Mouse (Mus musculus) hindlimb bud, embryonic 11.5 days (tissue): Measurements from ENCODE around the gene Pipox.

ENCODE experiments used
- DNase-seq: peaks from one replicate; pipeline ENCODE4 v3.0.0-alpha.2; 2012; ENCODE audit warnings: low read depth, low spot score; ENCODE audit errors: extremely low spot score

Pipox gene

DNA sequence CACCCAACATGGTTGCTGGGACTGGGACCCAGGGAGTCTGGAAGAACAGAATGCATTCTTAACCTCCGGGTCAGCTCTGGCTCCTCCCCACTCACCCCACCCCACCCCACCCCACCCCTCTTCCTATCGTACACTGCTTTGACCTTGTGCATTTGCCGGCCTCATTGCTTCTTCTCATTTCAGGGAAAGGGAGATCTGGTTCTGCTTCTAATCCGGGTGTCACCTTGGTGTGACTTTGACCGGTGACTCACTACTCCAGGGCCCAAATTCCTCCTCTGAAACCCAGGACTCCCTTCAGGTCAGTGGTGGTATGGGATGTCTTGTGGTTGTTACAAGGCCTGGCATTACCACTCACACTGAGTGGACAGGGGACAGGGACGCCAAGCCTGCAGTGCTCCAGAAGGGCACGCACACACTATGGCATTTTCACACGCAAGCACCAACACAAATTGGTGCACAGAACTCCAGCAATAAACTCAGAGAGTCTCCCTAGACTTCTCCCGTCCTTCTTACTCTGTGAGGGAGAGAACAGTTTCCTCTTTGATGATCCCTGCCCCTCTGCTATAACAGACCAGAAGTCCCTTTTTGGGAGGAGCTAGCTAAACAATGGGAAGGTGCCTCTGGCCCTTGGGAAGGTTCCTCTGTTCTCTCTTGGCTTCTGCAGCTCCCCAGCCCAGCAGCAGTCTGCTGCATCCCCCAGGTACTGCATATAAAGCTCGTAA, 9.2 kb downstream of the Pipox start:
- DNase-seq: no peak

DNA sequence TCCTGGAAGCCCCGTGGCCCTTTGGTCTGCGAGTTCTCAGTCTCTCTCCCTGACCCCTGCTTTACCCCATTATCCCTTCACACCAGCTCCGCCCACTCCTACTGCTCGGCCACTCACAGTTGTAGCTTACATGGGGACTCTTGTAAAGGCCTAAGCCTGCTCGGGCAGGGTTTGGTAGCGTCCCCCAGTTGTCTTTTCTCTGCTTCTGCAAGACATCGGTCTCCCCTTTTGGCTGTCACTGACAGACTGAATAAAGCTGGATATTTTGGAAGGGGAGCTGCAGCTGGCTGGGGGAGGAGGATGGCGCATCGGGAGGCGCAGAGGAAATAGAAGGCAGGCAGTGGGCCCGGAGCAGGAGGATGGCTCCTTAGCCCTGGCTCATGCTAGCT, 17.1 kb downstream of the Pipox start:
- no peak for DNase-seq

DNA sequence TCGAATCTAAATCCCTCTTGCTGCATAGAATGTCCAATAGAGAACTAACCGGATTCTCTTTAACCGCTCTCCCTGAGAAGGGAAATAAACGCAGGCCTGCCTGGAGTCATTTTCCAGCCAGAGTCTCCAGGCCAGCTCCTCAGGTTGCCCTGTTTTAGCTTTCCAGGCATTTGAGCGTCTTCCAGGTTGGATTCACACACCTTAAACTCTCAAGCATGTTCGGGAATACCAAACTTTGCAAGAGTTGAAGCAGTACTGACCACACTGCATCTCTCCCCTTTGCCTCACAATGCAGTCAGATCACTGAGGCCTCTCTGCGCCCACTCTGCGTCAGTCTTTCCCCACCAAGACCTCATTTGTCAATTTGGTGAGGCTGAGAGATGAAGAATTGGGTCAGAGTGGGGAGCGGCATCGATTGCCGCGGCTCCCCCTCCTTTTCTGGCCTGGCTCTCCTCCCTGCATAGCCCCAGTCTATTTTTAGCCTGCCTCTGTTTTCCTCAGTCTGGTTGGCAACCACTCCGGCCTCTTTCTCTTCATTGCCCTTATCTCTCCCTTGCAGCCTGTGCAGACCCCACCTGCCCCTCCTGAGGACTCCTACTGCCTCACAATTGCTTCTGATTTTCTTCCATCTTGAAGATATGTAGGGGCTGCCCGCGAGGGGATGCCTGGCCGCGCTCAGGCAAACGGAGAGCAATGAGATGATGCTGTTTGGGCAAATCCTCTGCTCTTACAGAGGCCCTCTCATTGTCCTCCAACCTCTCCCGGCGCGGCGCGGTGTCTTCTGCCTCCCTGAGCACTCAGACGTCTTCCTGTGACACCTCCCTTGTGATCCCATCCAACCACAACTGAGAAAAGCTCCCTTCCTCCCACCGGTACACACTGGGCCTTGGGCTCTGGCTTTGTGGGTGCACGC, 17.8 kb downstream of the Pipox start:
- DNase-seq: no peak

DNA sequence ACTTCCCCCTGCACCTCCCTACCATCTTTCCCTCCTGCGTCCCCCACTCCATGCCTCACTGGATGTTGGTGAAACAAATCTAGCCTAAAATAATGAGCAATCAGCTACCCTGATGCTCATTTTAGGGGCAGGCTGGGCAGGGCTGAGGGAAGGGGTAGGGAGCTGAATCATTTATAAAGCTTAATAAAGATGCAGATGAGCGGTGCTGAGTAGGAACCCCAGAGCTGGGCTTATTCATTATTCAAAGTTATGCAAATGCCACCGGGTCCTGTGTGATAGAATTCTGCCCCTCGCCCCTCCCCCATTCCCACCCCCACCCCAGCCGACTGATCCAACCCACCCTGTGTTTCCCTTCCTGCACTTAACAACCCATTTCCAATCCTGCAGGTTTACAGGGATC, 18.6 kb downstream of the Pipox start:
- DNase-seq: no peak

GRCm38 (mm10) chr11:77874685-77875231, 19.1 kb downstream of the Pipox start:
- DNase-seq: no peak

DNA sequence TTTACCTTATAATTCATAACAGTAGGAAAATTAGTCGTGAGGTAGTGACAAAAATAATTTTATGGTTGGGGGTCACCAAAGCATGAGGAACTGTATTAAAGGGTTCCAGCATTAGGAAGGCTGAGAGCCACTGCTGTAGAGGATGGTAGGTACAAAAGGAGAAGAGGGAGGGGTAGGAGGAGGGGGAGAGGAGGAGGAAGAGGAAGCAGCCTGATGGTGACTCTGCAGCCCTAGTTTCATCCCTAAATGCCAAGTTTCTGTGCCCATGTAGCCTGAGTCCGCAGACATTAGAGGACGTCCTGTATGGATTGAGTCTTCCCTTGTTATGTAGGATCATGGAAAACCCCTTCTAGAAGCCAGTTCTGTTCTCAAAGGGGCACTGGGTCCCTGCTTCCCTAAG, 20.8 kb downstream of the Pipox start:
- no peak for DNase-seq

DNA sequence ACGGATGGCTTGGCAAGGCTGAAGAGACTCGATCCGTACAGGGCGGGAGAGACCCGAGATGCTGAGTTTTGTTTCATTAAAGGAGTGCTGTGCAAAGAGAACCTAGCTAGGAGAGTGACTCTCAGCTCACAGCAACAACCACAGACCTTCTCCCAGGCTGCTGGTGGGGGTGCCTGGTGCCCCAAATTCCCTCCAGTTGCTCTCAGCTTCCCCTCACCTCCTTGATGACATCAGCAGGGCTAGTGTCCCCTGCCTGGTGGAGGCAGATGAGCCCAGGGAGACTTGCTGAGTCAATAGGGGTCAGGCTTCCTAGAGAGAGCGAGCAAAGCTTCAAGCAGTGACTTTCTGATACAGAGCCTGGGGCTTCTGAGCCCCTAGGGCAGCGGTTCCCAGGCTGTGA, 21.2 kb downstream of the Pipox start:
- DNase-seq: no peak

GRCm38 (mm10) chr11:77872236-77872635, 21.7 kb downstream of the Pipox start:
- no peak for DNase-seq

- DNase-seq: no peak
Observed at GRCm38 (mm10) chr11:77871436-77871835, 22.5 kb downstream of the Pipox start.

GRCm38 (mm10) chr11:77867419-77868083, 26.3 kb downstream of the Pipox start:
- DNase-seq: no peak

DNA sequence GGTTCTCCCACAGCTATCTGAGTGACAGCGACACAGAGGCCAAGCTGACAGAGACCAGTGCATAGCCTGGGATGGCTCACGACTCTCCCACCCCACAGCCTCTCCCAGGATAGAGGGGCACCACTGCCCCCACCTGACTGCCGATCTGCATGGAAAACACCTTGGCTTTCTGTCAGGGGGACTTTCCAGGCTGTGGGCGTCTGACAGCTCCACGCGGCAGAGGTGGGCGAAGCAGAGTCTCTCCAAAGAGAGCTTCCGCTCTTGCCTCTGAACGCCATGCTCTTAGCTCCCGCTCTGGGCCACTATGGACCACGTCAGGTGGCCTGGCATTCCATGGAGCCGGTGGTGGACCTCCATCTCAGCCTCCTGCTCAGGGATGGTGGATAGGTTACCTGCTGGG, 29.1 kb downstream of the Pipox start:
- no peak for DNase-seq

DNA sequence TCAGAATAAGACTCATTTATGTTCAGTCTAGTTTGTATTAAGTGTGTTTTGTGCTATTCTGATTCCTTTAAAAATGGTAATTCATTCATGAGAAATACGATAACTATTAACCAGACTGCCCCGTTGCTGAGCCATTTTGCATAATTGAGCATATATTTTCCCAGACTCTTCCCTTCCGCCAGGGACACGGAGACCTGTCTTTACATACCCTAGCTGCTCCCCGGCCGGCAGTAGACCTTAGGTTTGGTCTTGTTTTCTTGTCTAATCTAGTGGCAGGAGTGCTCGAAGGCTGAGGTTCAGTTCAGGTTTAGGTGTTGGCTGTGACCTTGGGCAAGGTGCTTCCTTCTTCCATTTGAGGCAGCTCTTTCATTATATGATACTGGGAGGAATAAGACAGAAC, 31.0 kb downstream of the Pipox start:
- DNase-seq: no peak

DNA sequence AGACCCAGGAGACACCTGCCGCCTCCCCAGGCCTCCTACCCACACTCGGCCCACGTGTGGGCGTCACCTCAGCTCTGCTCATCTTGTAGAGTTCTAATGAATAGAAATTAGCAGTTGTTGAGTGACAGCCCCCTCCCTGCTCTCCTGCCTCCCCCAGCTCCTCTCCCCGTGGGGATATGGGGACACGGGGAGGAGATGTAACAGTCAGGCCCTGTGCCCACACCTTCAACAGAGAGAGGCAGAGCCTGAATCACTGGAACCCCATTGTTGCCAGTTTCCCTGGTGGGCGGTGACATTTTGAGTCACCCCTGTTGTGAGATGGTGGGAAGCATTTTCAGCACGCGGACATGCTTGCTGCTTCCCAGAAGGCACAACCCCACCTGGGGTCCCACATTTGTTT, 32.9 kb downstream of the Pipox start:
- no peak for DNase-seq

DNA sequence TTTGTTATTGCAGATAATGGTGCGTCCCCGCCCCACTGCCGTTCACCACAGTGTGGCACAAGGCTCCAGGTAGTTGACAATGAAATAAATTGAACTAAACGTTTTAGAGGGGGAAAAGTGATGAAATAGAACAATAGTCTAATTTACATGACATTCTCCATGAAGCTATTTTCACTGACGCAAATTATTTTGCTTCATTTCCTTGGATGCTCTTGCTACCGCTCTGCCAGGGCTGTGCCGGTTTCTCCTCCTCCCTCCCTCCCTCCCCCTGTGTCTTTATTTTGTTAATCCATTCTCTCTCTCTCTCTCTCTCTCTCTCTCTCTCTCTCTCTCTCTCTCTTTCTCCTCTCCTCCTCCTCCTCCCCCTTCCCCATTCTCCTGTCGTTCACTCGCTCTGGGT, 35.3 kb downstream of the Pipox start:
- DNase-seq: no peak

DNA sequence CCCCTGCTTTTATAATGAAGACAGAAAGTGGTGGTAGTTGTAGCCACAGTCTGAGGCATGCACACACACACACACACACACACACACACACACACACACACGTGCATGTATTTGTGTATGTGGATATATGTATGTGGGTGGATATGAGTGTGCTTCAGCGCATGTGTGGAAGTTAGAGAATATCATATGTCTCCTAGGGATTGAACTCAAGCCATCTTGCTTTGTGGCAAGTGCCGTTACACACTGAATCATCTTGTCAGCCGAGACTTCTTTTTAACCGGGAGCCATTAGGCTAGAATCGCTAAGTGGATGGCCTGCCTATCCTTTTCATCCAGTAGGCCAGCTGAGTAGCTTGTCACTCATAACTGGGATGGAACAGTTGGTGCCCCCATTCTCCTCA, 36.8 kb downstream of the Pipox start:
- no peak for DNase-seq

DNA sequence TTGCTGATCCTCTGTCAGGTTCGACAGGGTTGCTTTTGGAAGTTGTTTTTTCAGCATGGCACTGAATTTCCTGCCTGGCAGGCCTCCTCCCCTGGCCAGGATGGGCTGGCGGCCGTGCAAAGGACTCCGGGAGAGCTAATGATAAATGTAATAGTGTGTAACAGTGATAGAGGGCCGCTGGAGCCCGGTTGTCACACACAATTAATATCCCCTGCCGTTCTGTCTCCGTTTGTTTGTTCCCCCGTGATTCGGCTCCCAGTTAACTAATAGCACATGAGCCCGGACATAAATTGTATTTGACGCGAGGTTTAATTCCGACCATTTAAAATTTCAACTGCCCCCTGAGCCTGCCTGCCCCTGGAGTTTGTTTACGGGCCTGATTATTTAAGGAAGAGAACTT, 38.5 kb downstream of the Pipox start:
- DNase-seq: peak; percentile 30

GRCm38 (mm10) chr11:77854641-77855040, 39.3 kb downstream of the Pipox start:
- no peak for DNase-seq

DNA sequence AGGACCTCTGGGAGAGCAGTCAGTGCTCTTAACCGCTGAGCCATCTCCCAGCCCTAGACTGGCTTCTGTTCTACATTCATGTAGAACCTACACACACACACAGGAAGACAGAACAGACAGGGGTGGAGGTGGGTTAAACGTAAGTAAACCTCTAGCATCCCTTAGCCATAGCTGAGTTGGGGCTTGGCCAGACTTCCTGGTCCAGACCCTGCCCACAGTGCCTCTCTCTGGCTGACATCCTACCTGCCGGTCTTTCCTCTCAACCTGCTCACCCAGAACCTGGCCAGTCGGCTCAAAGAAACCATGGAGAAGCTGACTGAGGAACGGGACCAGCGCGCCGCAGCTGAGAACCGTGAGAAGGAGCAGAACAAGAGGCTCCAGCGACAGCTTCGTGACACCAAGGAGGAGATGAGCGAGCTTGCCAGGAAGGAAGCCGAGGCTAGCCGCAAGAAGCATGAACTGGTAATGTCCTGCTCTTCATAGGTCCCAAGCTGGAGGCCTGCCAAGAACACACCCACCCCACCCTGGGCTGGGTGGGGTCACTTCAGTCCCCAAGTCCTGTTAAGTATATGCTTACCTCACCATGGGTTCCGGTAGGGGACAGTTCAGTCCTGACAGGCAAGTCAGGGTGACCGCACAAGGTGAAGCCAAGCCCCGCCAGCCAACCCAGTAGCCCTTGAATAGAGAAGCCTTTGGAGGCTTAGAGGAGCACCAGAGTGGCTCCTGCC, 40.8 kb downstream of the Pipox start:
- no peak for DNase-seq

GRCm38 (mm10) chr11:77852195-77852594, 41.7 kb downstream of the Pipox start:
- DNase-seq: no peak

- DNase-seq: no peak
Observed at GRCm38 (mm10) chr11:77851483-77852010, 42.3 kb downstream of the Pipox start.
